Mouse (Mus musculus): ENCODE measurements around the gene Inpp4a. TPM values are rescaled to one million over a fixed set of nuclear protein-coding genes. Genes with fewer than 3 reads are reported as not detected.
A peak's percentile ranks its signal among the peaks of the same experiment; 100 is the strongest.

The Inpp4a gene
- 12.7 and 13.1 TPM in 2 replicates for polyA plus RNA-seq (2016; fragmentation: Nextera tagmentation; extraction: Ambion mirVana)

- peaks cover 11% of the 10 kb centered on the region for H3K4me1 ChIP-seq
- peak within 1 kb of the TSS; percentile 94 for H3K4me3 ChIP-seq
- no peaks in the 10 kb centered on the region for H3K9me3 ChIP-seq
- peak within 1 kb of the TSS; percentile 79 for H3K27ac ChIP-seq (replicated peaks)
- H3K27me3 ChIP-seq (replicated peaks; ENCODE audit: low read depth, poor library complexity, severe bottlenecking) = peaks cover 9% of the 10 kb centered on the region
- 1% methylated on average over 77 of the region's 77 CpGs for WGBS
- no peaks in the 10 kb centered on the region for H3K36me3 ChIP-seq (replicated peaks)
- DNase-seq (ENCODE audit: low spot score) = peak; percentile 97
Measured at GRCm38 (mm10) chr1:37299540-37300491, at the start of gene Inpp4a. Gene Inpp4a, plus strand, starts transcription at chr1:37299865.

GRCm38 (mm10) chr1:37250643-37251310, 48.9 kb upstream of the Inpp4a start:
- no peaks in the 10 kb centered on the region for H3K36me3 ChIP-seq (replicated peaks)
- peaks cover 3% of the 10 kb centered on the region; the same call in 1 of the 2 replicates for H3K4me1 ChIP-seq
- no peak overlapping the region for H3K4me3 ChIP-seq
- H3K27me3 ChIP-seq (replicated peaks; ENCODE audit: low read depth, poor library complexity, severe bottlenecking) = no peaks in the 10 kb centered on the region
- no peaks in the 10 kb centered on the region for H3K9me3 ChIP-seq
- no peak overlapping the region for H3K27ac ChIP-seq (replicated peaks)
- DNase-seq (ENCODE audit: low spot score) = peak; percentile 85
- 41% methylated on average over 5 of the region's 5 CpGs for WGBS

GRCm38 (mm10) chr1:37258443-37258842, 41.2 kb upstream of the Inpp4a start:
- WGBS = 93% methylated on average over 2 of the region's 2 CpGs
- H3K4me3 ChIP-seq = no peak overlapping the region
- no peaks in the 10 kb centered on the region for H3K4me1 ChIP-seq
- no peaks in the 10 kb centered on the region for H3K27me3 ChIP-seq (replicated peaks; ENCODE audit: low read depth, poor library complexity, severe bottlenecking)
- DNase-seq (ENCODE audit: low spot score) = no peak
- H3K36me3 ChIP-seq (replicated peaks) = no peaks in the 10 kb centered on the region
- H3K9me3 ChIP-seq = no peaks in the 10 kb centered on the region
- no peak overlapping the region for H3K27ac ChIP-seq (replicated peaks)

GRCm38 (mm10) chr1:37272464-37272863, 27.2 kb upstream of the Inpp4a start:
- no peaks in the 10 kb centered on the region for H3K27me3 ChIP-seq (replicated peaks; ENCODE audit: low read depth, poor library complexity, severe bottlenecking)
- H3K4me1 ChIP-seq = no peaks in the 10 kb centered on the region
- peak; percentile 63 for DNase-seq (ENCODE audit: low spot score)
- H3K9me3 ChIP-seq = no peaks in the 10 kb centered on the region
- H3K4me3 ChIP-seq = no peak overlapping the region
- no peak overlapping the region for H3K27ac ChIP-seq (replicated peaks)
- H3K36me3 ChIP-seq (replicated peaks) = no peaks in the 10 kb centered on the region
- 11% methylated on average over 7 of the region's 7 CpGs for WGBS

GRCm38 (mm10) chr1:37286556-37286955, 13.1 kb upstream of the Inpp4a start:
- H3K27me3 ChIP-seq (replicated peaks; ENCODE audit: low read depth, poor library complexity, severe bottlenecking) = no peaks in the 10 kb centered on the region
- no peaks in the 10 kb centered on the region for H3K4me1 ChIP-seq
- H3K9me3 ChIP-seq = 0 out of 2 replicates have a peak, but pooled peaks cover 2% of the 10 kb centered on the region
- H3K4me3 ChIP-seq = no peak overlapping the region
- 80% methylated on average over 7 of the region's 7 CpGs for WGBS
- no peak for DNase-seq (ENCODE audit: low spot score)
- no peaks in the 10 kb centered on the region for H3K36me3 ChIP-seq (replicated peaks)
- H3K27ac ChIP-seq (replicated peaks) = no peak overlapping the region

GRCm38 (mm10) chr1:37287748-37288147, 11.9 kb upstream of the Inpp4a start:
- Histone ChIP-seq H3K27ac (replicated peaks) (no peak overlapping the region), H3K36me3 (replicated peaks) (no peaks in the 10 kb centered on the region), H3K4me3 (no peak overlapping the region), H3K4me1 (no peaks in the 10 kb centered on the region), H3K9me3 (0 out of 2 replicates have a peak, but pooled peaks cover 2% of the 10 kb centered on the region), H3K27me3 (replicated peaks; ENCODE audit: low read depth, poor library complexity, severe bottlenecking) (no peaks in the 10 kb centered on the region)
- no peak for DNase-seq (ENCODE audit: low spot score)
- 80% methylated on average over 1 of the region's 1 CpGs for WGBS

GRCm38 (mm10) chr1:37288181-37288935, 11.3 kb upstream of the Inpp4a start:
- no peak overlapping the region for H3K4me3 ChIP-seq
- H3K36me3 ChIP-seq (replicated peaks) = no peaks in the 10 kb centered on the region
- no peaks in the 10 kb centered on the region for H3K27me3 ChIP-seq (replicated peaks; ENCODE audit: low read depth, poor library complexity, severe bottlenecking)
- H3K27ac ChIP-seq (replicated peaks) = no peak overlapping the region
- no peaks in the 10 kb centered on the region for H3K4me1 ChIP-seq
- WGBS = 81% methylated on average over 11 of the region's 11 CpGs
- 0 out of 2 replicates have a peak, but pooled peaks cover 2% of the 10 kb centered on the region for H3K9me3 ChIP-seq
- peak; percentile 21 for DNase-seq (ENCODE audit: low spot score)

GRCm38 (mm10) chr1:37288941-37289340, 10.7 kb upstream of the Inpp4a start:
- H3K4me3 ChIP-seq = no peak overlapping the region
- H3K27ac ChIP-seq (replicated peaks) = no peak overlapping the region
- WGBS = 87% methylated on average over 7 of the region's 7 CpGs
- H3K9me3 ChIP-seq = 0 out of 2 replicates have a peak, but pooled peaks cover 2% of the 10 kb centered on the region
- no peak for DNase-seq (ENCODE audit: low spot score)
- H3K36me3 ChIP-seq (replicated peaks) = no peaks in the 10 kb centered on the region
- H3K4me1 ChIP-seq = no peaks in the 10 kb centered on the region
- no peaks in the 10 kb centered on the region for H3K27me3 ChIP-seq (replicated peaks; ENCODE audit: low read depth, poor library complexity, severe bottlenecking)

- Histone ChIP-seq H3K4me1 (peaks cover 11% of the 10 kb centered on the region), H3K27me3 (replicated peaks; ENCODE audit: low read depth, poor library complexity, severe bottlenecking) (peaks cover 9% of the 10 kb centered on the region), H3K9me3 (no peaks in the 10 kb centered on the region), H3K27ac (replicated peaks) (no peak overlapping the region), H3K4me3 (no peak overlapping the region), H3K36me3 (replicated peaks) (no peaks in the 10 kb centered on the region)
- WGBS = 64% methylated on average over 1 of the region's 1 CpGs
- DNase-seq (ENCODE audit: low spot score) = no peak
Measured at GRCm38 (mm10) chr1:37296414-37296813, 3.3 kb upstream of the Inpp4a start.

- no peak overlapping the region for H3K4me3 ChIP-seq
- peaks cover 9% of the 10 kb centered on the region for H3K27me3 ChIP-seq (replicated peaks; ENCODE audit: low read depth, poor library complexity, severe bottlenecking)
- no peaks in the 10 kb centered on the region for H3K9me3 ChIP-seq
- peaks cover 11% of the 10 kb centered on the region for H3K4me1 ChIP-seq
- no peaks in the 10 kb centered on the region for H3K36me3 ChIP-seq (replicated peaks)
- WGBS = 84% methylated on average over 2 of the region's 2 CpGs
- DNase-seq (ENCODE audit: low spot score) = no peak
- no peak overlapping the region for H3K27ac ChIP-seq (replicated peaks)
Measured at GRCm38 (mm10) chr1:37298904-37299303, 761 bp upstream of the Inpp4a start.

- no peak overlapping the region for H3K27ac ChIP-seq (replicated peaks)
Measured at GRCm38 (mm10) chr1:37300650-37301049, 985 bp downstream of the Inpp4a start.

GRCm38 (mm10) chr1:37302801-37303200, 3.1 kb downstream of the Inpp4a start:
- Histone ChIP-seq H3K36me3 (replicated peaks) (no peaks in the 10 kb centered on the region), H3K27me3 (replicated peaks; ENCODE audit: low read depth, poor library complexity, severe bottlenecking) (peaks cover 9% of the 10 kb centered on the region), H3K9me3 (no peaks in the 10 kb centered on the region), H3K4me3 (no peak overlapping the region), H3K27ac (replicated peaks) (no peak overlapping the region), H3K4me1 (peaks cover 11% of the 10 kb centered on the region)
- WGBS = 72% methylated on average over 3 of the region's 3 CpGs
- DNase-seq (ENCODE audit: low spot score) = no peak

More at GRCm38 (mm10) chr1:37300650-37301049, 985 bp downstream of the Inpp4a start:
- peaks cover 11% of the 10 kb centered on the region for H3K4me1 ChIP-seq
- H3K27me3 ChIP-seq (replicated peaks; ENCODE audit: low read depth, poor library complexity, severe bottlenecking) = peaks cover 9% of the 10 kb centered on the region
- DNase-seq (ENCODE audit: low spot score) = no peak
- no peaks in the 10 kb centered on the region for H3K9me3 ChIP-seq
- H3K36me3 ChIP-seq (replicated peaks) = no peaks in the 10 kb centered on the region
- 78% methylated on average over 5 of the region's 5 CpGs for WGBS
- peak overlapping the region; percentile 94 for H3K4me3 ChIP-seq

All from embryonic facial prominence, embryonic 10.5 days (tissue).